Mouse (Mus musculus): ENCODE measurements around the gene Slc35a3.

DNA sequence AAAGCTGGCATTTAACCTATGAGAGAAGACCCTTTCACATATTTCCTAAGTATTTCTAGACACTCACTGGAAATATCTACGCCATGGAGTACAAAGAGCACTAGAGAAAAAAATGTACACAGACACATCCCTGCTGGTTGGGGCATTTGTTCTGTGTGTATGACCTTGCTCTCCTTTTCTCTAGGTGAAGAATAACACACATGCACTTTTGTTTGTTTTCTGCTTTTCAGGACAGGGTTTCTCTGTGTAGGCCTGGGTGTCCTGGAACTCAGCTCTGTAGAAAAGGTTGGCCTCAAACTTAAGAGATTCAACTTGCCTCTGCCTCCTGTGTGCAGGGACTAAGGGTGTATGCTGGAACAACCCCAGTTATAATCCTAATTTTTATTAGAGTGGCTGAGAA, 66.2 kb downstream of the Slc35a3 start:
- no peak for TF ChIP-seq CEBPB (IDR thresholded peaks at IDR 0.05; ENCODE audit: insufficient read depth, poor library complexity, severe bottlenecking)
- TF ChIP-seq POLR2A (IDR thresholded peaks at IDR 0.05; ENCODE audit: insufficient read length, low read depth), result no peak
- no peak for TF ChIP-seq E2F4 (IDR thresholded peaks at IDR 0.05; ENCODE audit: insufficient read depth)

Measured in myocyte (in vitro differentiated cells).